Mouse (Mus musculus) liver, postnatal 0 days (tissue): ENCODE measurements around the gene Naxe. TPM values are rescaled to one million over a fixed set of nuclear protein-coding genes. Genes with fewer than 3 reads are reported as not detected.

Experiments
- ATAC-seq: fragments of 200-750 bp; cut with Nextera tagmentation; 2 replicates; pipeline ENCODE4 v1.8.0; 2017; ENCODE audit warnings: mild to moderate bottlenecking, moderate library complexity
- DNase-seq: peaks from one replicate; pipeline ENCODE4 v3.0.0-alpha.2; 2016
- H3K27ac ChIP-seq: fragments of 300-500 bp; sonication (generic); 2 replicates; pipeline ENCODE4 v1.5.1; 2014; ENCODE audit warnings: antibody characterized with exemption, moderate library complexity, mild to moderate bottlenecking, low read depth
- H3K27me3 ChIP-seq: fragments of 300-500 bp; sonication (generic); 2 replicates; pipeline ENCODE4 v1.6.1; 2014; ENCODE audit warnings: low read length, control low read depth, mixed read lengths; ENCODE audit not compliant: insufficient read depth
- H3K36me3 ChIP-seq: fragments of 300-500 bp; sonication (generic); replicated peaks from 2 replicates; pipeline ENCODE4 v1.6.1; 2014; ENCODE audit warnings: mild to moderate bottlenecking, control low read depth, low read length, moderate library complexity, mixed read lengths; ENCODE audit not compliant: insufficient read depth
- H3K4me1 ChIP-seq: fragments of 300-500 bp; sonication (generic); 2 replicates; pipeline ENCODE4 v1.6.1; 2014; ENCODE audit warnings: antibody characterized with exemption, mild to moderate bottlenecking, control low read depth; ENCODE audit not compliant: insufficient read depth
- H3K4me2 ChIP-seq: fragments of 300-500 bp; sonication (generic); 2 replicates; pipeline ENCODE4 v1.6.1; 2014; ENCODE audit warnings: low read depth, mild to moderate bottlenecking, low read length, moderate library complexity, mixed read lengths
- H3K4me3 ChIP-seq: fragments of 300-500 bp; sonication (generic); 2 replicates; pipeline ENCODE4 v1.5.1; 2014; ENCODE audit warnings: low read depth, low read length
- H3K9ac ChIP-seq: fragments of 300-500 bp; sonication (generic); replicated peaks from 2 replicates; pipeline ENCODE4 v1.6.1; 2014; ENCODE audit warnings: mild to moderate bottlenecking, moderate library complexity
- H3K9me3 ChIP-seq: fragments of 300-500 bp; sonication (generic); 2 replicates; pipeline ENCODE4 v1.6.1; 2016; ENCODE audit warnings: mild to moderate bottlenecking, control low read depth, low read length, mixed read lengths
- CTCF ChIP-seq: sonication (generic); IDR thresholded peaks from 2 replicates; pipeline ENCODE4 v1.5.1; 2016; ENCODE audit warnings: antibody characterized with exemption, low read depth
- EP300 ChIP-seq: IDR thresholded peaks from 2 replicates; pipeline ENCODE4 v1.6.1; 2016; ENCODE audit warnings: antibody characterized with exemption, low read depth, mild to moderate bottlenecking
- WGBS: fragments of 180-500 bp; shearing (Covaris S2); extraction: QIAGEN DNeasy Blood & Tissue Kit; methylation state at CpG from one replicate; pipeline ENCODE4 v1.1.7; 2014; ENCODE audit not compliant: insufficient replicate concordance; 5-methylcytosine and 5-hydroxymethylcytosine counted together
- polyA plus RNA-seq: library from polyadenylated mRNA; unstranded; fragments of >200 nt; fragmentation: Nextera tagmentation; extraction: Ambion mirVana; gene quantifications from 2 replicates; pipeline ENCODE4 v1.2.1, GENCODE M21; 2015

Gene Naxe
- polyA plus RNA-seq, 1 experiment from 2014 or later = 78.0 TPM

DNA sequence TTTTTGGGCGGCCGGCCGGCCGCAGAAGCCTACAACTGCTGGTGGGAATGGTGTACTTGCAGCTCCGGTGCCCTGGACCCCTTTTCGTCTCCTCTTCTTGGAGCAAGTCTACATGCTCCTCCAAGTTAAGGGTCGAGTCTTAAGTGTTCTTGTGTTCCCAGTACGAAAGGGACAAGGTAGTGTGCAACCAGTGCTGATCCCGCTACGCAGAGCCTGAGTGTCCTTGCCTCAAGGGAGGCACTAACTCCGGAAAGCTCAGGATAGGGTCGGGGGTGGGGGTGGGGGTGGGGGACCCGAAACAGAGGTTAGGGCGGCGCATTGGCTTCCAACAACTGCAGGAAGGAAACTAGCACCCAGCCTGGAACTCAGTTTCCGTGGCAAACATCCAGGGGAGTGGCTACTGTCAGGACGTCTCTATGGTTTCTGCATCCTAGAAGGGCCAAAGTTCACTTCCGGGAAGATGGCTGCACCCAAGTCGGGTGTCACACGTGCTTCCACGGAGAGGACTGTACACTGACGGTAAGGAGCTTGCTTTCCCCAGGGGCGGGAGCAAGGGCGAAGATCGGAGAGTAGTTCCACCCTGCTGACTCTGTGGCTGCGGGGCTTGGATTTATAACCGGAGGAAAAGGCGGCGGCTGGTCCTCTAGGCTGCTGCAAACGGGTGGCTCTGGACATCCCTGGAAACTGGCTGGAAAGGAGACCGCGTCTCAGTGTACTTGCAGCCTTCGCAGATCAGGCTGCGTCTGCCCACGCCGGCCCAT is 15.5 kb downstream of the Naxe start, which contains the start of gene Gpatch4:
Gene Gpatch4 (plus strand): TSS at position 448 of the 761 bp plus-strand sequence.
- H3K4me3 ChIP-seq = peak within 1 kb of the TSS; percentile 83
- 8% methylated on average over 36 of the region's 36 CpGs for WGBS

DNA sequence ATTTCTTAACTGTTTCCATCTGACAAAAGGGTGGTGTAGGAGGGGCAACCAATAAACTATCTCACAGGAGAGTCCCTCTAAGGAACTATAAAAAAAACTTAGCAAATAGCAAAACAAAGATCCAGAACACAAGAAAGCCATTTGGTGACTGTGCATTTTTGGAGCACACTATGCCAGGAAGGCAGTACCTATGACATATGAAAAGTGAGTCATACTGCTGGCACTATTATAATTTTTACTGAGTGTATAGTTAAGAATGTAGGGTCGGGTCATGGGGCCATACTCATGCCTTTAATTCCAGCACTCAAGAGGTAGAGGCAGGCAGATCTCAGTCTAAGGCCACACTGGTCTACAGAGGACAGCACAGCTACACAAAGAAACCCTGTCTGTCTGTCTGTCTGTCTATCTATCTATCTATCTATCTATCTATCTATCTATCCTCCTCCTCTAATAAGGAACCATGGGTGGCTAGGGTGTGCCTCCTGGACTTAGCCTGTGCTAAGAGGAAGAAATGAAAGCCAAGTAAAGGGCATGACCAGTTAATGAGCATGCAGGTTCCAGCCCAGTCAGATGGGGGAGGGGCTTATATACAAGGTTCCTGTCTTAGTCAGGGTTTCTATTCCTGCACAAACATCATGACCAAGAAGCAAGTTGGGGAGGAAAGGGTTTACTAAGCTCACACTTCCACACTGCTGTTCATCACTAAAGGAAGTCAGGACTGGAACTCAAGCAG is 22.6 kb downstream of the Naxe start:
- Histone ChIP-seq H3K27ac (no peak overlapping the region), H3K9ac (no peak overlapping the region), H3K4me3 (no peak overlapping the region), H3K36me3 (no peaks in the 10 kb centered on the region), H3K27me3 (peaks cover 17% of the 10 kb centered on the region), H3K4me1 (peaks cover 6% of the 10 kb centered on the region), H3K4me2 (no peak overlapping the region), H3K9me3 (no peaks in the 10 kb centered on the region)
- DNase-seq = no peak
- WGBS = 61% methylated on average over 1 of the region's 1 CpGs
- no peak for ATAC-seq
- TF ChIP-seq CTCF (no peak), EP300 (no peak)

More for the DNA sequence above, 15.5 kb downstream of the Naxe start, which contains the start of gene Gpatch4:
- Histone ChIP-seq H3K9ac (peak within 1 kb of the TSS; percentile 70), H3K27me3 (peaks cover 8% of the 10 kb centered on the region), H3K4me2 (peak within 1 kb of the TSS; percentile 92), H3K9me3 (no peaks in the 10 kb centered on the region), H3K4me1 (peaks cover 9% of the 10 kb centered on the region; the same call in 1 of the 2 replicates), H3K36me3 (no peaks in the 10 kb centered on the region), H3K27ac (no peak within 1 kb of the TSS)
- ATAC-seq (peak; percentile 97), DNase-seq (peak; percentile 88)
- TF ChIP-seq CTCF (no peak), EP300 (no peak)

DNA sequence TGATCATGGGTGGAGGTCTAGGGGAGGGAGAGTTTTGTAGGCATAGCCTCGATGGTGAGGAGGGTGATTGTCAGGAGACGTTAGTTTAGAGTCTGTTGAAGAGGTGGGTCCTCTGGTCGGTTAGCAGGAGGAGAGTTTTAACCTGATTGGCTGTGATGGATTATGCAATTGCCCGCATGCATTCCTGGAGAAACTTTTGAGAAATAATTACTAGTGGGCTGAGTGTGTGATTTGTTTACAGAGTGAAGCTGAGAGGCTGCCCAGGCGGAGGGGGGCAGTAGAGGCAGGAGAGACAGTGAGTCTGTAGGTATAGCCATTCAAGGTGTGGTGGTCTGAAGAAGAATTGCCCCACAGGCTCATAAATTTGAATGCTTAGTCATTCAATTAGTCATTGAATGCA is 24.8 kb downstream of the Naxe start:
- WGBS = 55% methylated on average over 5 of the region's 5 CpGs
- DNase-seq = no peak
- no peaks in the 10 kb centered on the region for H3K36me3 ChIP-seq
- H3K27ac ChIP-seq = no peak overlapping the region
- no peak for TF ChIP-seq EP300
- no peak for TF ChIP-seq CTCF
- H3K9me3 ChIP-seq = no peaks in the 10 kb centered on the region
- no peak overlapping the region for H3K9ac ChIP-seq
- H3K4me3 ChIP-seq = no peak overlapping the region
- ATAC-seq = no peak
- H3K4me2 ChIP-seq = no peak overlapping the region
- H3K4me1 ChIP-seq = peaks cover 8% of the 10 kb centered on the region
- H3K27me3 ChIP-seq = peaks cover 10% of the 10 kb centered on the region; the same call in 1 of the 2 replicates

DNA sequence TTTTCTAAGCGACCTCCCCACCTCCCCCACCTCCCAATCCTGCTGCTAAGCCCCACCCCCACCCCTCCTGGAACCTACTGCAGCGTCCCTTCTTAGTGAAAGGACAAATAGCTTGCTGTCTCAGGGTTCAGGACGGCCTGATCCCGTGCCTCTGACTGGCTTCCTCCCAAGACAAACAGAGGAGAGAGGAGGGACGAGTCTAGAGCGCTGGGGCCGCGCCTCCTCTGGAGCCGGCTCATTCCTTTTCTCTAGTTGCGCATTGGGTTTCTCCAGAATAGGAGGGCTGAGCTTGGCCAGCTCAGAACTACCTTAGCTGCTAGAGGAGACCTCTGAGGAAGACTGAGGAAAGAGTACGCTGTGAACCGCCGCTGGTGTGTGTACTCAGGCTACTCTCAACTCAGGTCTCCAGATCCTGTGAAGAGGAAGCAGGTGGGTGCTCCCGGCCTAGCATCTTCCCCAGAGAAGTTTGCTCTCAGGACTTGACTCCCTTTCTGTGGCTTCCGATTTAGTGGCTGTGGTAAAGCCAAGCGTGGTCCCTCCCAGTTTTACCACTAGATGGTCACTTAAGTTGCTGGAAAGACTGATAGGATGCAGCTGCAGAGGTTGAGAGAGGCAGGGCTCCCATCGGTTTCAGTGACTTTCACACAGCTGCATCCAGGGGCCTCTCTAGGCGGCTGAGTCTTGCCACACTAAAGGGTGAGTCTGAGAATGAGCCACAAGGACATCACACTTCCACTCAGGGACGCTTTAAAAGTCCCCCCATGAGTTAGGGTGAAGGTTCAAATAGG is 27.5 kb downstream of the Naxe start:
- Histone ChIP-seq H3K9ac (no peak overlapping the region), H3K9me3 (no peaks in the 10 kb centered on the region), H3K27me3 (peaks cover 9% of the 10 kb centered on the region; the same call in 1 of the 2 replicates), H3K4me2 (peak overlapping the region; percentile 54), H3K36me3 (no peaks in the 10 kb centered on the region), H3K4me3 (no peak overlapping the region), H3K4me1 (peaks cover 8% of the 10 kb centered on the region), H3K27ac (no peak overlapping the region)
- 15% methylated on average over 19 of the region's 19 CpGs for WGBS
- peak; percentile 89 for ATAC-seq
- TF ChIP-seq CTCF = no peak
- TF ChIP-seq EP300 = peak; percentile 40; the same call in 1 of the 2 replicates
- DNase-seq = peak; percentile 70

DNA sequence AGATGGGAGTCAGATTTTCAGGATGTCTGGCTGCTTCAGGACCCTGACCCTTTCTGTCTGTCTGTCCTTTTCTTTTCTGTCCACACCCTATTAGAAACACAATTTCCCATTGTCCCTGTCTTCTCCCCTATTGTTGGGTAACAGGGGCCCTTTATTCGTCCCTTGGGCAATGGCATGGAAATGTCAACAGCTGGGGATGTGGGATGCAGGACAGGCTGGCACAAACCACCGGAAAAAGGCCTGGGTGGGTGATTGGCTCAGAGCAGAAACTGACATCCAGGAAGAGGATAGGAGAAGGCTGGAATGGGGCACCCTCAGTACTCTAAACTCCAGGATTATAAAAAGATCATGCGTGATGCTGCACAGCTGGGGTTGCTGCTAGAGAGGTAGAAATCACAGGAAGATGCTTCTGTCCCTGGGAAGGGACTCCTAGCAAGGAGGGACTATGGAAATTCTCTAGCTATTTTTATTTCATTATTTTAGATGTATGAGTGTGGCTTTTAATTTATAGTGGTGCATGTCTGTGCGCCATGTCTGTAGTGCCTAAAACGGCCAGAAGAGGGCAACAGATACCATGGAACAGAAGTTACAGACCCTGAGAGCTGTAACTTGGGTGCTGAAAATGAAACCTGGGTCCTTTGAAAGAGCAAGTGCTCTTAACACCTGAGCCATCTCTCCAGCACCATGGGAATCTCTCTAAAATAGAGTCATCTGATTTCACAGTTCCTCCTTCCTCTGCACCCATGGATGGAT is 30.7 kb downstream of the Naxe start, which contains the start of gene Hapln2:
Gene Hapln2 (minus strand): TSS at position 150 of the 753 bp plus-strand sequence.
- H3K9me3 ChIP-seq = no peaks in the 10 kb centered on the region
- ATAC-seq = no peak
- H3K27me3 ChIP-seq = peaks cover 40% of the 10 kb centered on the region
- TF ChIP-seq EP300 (no peak), CTCF (peak; percentile 70)
- H3K4me3 ChIP-seq = no peak within 1 kb of the TSS
- no peak within 1 kb of the TSS for H3K27ac ChIP-seq
- DNase-seq = peak; percentile 38
- peaks cover 23% of the 10 kb centered on the region for H3K4me1 ChIP-seq
- 46% methylated on average over 5 of the region's 5 CpGs for WGBS
- H3K9ac ChIP-seq = no peak within 1 kb of the TSS
- H3K36me3 ChIP-seq = no peaks in the 10 kb centered on the region
- H3K4me2 ChIP-seq = no peak within 1 kb of the TSS
